Mouse (Mus musculus) cerebellum, adult 9-10 months (tissue): ENCODE measurements around the gene Acsbg1.
A peak's percentile ranks its signal among the peaks of the same experiment; 100 is the strongest.

ENCODE experiments used
- DNase-seq: peaks from one replicate; pipeline ENCODE4 v3.0.0; 2022

Gene Acsbg1

DNA sequence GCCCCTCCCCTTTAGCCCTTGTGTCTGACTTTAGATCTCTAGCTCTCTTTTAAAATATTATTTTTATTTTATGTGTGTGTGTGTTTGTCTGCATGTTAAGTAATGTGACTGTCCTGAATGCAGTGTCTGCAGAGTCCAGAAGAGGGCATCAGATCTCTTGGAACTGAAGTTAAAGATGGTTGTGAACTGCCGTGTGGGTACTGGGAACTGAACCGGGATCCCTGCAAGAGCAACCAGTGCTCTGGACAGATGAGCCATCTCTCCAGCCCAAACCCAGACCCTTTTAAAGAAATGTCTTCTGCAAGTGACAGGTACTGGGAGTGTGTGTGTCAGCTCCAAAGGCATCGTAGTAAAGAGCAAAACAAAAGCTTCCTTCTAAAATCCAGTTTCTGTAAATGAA lies 4.4 kb upstream of the Acsbg1 start:
- DNase-seq, result no peak

DNA sequence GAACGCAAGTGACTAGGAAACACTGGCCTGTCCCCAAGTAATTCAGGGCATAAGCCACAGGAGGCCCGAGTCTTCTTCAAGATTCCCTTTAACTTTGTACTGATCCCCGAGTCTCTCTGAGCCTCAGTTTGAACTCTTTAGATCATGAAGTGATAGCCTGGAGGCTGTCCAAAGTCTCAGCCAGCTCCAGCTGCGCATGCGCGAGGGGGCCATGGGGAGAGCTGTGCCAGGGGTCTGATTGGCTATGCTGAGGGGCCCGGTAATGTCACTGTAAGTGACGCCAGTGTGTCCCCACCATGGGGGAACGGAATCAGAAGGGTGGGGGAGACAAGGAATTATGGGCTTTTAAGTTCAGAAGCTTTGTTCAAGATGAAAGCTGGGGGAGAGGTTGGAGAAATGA lies 2.7 kb upstream of the Acsbg1 start:
- no peak for DNase-seq

DNA sequence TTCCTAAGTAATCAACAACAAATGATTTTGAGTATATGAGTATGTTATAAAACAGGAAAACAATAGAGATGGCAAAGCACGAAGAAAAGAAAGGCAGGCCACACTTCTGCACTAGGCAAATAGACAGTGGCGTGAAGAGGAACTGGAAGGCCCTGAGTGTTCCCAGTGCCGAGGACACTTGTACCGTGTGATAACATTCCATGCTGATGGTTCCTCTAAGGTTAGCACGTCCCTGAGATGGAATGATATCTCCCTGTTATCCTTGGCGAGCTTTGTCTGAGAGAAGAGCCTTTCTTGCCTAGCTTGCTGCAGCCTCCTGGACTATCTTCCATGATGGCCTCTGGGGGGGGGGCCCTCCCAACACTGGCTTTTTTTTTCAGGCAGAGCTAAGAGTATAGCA lies 2.9 kb downstream of the Acsbg1 start:
- no peak for DNase-seq

- DNase-seq, result no peak
Observed at GRCm38 (mm10) chr9:54656402-54656801, 5.3 kb downstream of the Acsbg1 start.

GRCm38 (mm10) chr9:54655846-54656245 lies 5.8 kb downstream of the Acsbg1 start:
- no peak for DNase-seq

DNA sequence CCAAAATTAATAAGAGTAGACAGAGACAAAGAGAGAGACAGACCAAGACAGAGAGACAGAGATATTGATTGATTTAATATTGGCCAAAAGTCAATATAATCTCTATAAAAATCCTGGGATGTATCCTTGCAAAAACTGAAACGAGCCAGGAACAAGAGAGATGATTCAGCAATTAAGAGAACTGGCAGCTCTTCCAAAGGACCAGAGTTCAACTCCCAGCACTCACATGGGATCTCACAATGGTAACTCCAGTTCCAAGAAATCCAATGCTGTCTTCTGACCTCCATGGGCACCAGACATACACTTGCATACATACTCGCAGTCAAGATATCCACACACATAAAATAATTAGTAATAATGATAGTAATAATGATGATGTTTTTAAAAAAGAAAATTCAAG lies 8.9 kb downstream of the Acsbg1 start:
- no peak for DNase-seq

- DNase-seq, result no peak
Observed at GRCm38 (mm10) chr9:54649360-54649759, 12.3 kb downstream of the Acsbg1 start.

GRCm38 (mm10) chr9:54647456-54647855 lies 14.2 kb downstream of the Acsbg1 start:
- no peak for DNase-seq

DNA sequence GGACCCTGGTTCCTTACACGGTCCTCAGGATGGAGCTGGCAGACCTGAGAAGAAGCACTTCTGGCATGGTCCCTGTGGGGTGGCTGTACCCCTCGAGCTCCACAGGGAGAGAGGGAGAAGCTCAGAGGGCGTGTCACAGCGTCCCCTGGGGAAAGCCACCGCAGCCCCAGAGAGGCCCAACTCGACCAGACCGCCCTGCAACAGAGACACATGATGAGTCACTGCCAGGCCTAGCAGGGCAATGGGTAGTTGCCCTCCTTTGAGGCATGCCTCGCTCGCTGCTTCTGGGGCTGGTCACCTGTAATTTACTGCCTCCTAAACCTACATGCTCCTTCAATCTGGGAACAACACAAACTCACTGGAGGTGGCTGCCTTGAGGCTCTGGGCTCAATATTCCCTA lies 15.4 kb downstream of the Acsbg1 start:
- no peak for DNase-seq

- no peak for DNase-seq
Observed at GRCm38 (mm10) chr9:54645530-54645929, 16.1 kb downstream of the Acsbg1 start.

DNA sequence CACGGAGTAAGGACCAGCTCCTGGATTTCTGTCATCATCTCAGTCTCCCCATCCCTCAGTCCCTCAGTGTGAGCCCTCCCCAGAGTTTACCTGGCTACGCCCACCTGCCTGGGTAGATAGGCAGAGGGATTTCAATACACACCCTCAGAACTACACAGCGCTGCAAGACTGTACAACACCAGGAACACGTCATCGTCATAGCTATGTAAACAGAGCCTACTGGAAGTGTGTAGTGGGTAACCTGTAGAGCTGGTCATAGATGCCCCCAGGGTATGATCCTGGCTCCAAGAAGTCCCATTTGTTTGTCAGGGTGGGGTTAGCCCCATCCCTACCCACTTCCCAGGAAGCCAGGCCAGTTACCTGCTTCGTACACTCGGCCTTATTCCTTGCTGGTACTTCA lies 18.5 kb downstream of the Acsbg1 start:
- no peak for DNase-seq

DNA sequence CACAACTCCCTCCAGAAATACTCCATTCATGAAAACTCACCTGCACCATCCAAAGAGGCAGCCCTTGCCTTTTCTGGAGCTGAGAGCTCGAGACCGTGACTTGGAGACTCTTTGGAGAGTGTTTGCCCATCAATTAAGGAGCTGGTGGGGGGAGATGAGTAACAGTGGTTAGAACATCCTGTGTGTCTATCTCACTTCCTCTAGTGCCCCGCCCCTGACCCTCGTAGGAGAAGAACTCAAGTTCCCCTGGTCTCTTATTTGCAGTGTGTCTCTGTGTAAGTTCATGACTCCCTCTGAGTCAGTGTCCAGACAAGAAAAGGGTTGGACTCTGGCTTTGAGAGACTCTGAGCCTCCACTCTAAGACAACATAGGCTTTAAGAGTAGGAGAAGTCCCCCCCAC lies 19.1 kb downstream of the Acsbg1 start:
- no peak for DNase-seq

DNA sequence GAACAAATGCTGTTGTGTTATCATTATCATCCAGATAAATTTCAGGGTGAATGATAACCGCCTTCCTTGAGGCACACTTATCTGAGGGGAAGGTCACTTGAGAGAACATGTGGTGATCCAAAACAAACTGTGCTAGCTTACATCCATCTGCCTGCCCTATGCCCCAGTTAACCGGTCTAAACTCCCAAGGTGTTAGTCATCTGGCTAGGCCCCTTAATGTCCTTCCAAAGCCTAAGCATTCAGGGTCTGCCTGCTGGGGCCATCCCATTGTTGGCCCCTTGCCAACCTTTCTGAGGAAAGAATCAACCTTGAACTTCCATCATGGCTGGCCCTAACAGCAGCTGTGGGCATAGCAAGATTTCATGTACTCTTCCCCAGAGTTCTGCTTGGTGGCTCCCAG lies 19.5 kb downstream of the Acsbg1 start:
- DNase-seq, result no peak

- no peak for DNase-seq
Observed at GRCm38 (mm10) chr9:54641548-54641947, 20.1 kb downstream of the Acsbg1 start.

GRCm38 (mm10) chr9:54639192-54639591 lies 22.5 kb downstream of the Acsbg1 start:
- no peak for DNase-seq

DNA sequence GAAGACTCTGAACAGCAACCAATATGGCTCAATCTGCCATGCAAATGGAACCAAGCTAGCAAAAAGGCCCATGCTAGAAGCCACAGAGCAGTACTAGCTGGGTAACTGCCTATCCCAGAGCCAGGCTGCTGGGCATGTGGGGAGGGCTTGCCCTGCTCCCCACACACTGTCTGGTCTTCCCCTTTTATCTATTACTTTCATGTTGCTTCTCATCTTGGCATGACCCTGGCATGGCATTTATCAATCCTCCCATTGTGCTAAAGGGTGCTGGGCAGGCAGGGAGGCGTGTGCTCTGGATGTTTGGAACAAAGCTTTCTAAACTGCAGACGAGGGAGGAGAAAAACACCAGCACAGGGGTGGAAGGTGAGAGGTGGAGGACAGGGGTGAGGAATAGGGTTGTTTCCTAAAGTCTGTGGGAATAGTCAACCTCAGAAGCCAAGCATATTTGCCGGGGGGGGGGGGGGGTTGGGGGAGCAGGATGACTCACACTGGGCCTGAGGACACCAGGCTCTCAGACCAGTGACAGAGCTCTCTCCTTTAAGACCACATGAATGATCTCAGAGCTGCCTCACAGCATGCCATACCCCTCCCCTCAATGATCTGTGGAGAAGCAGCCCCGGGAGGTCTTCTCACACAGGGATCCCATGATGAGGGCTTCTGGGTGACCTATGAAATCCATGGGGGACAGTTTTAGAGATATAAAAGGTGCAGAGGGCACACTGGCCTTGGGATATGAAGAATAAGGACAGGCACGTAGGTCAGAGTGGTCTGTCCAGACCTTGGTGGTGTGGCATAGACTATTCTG lies 24.0 kb downstream of the Acsbg1 start:
- DNase-seq, result no peak

- no peak for DNase-seq
Observed at GRCm38 (mm10) chr9:54633401-54633800, 28.3 kb downstream of the Acsbg1 start.

DNA sequence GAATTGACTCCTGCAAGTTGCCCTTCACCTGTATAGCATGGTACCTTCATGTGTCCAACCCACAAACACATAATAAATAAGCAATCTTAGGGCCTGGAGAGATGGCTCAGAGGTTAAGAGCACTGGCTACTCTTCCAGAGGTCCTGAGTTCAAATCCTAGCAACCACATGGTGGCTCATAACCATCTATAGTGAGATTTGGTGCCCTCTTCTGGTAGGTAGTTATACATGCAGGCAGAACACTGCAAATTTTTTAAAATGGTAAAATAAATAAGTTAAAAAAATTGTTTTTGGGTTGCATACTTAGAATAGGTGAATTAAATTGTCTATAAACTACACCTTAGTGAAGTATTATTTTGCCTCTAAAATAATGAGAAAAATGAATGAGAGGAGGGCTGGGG lies 30.8 kb downstream of the Acsbg1 start:
- no peak for DNase-seq

DNA sequence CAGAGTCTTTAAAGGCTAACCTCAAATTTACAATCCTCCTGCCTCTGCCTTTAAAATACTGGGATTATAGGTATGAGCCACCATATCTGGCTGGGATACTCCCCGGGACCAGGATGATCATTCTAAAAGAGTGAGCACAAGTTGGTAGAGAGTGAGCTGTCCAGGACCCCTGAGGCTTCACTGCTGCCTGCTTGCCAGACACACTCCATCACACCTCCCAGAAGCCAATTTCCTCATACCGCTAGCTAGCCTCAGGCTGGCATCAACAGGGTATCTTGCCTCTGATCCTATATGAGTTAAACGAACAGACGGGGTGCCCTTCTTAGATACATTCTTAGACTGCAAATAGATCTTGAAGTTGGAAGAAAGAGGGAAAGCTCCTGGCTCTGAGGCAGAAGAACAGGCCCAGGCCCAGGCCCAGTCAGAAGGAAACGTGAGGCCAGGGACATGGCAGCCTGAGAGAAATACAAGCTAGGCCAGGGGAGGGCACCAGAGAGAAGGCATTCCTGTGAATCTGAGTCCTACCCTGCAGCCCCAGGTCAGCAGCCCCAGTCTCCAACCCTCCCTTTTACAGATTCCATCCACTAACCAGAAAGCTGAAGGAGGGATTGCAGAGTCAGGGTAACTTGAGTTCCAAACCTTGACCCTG lies 31.9 kb downstream of the Acsbg1 start:
- DNase-seq, result peak; percentile 36

DNA sequence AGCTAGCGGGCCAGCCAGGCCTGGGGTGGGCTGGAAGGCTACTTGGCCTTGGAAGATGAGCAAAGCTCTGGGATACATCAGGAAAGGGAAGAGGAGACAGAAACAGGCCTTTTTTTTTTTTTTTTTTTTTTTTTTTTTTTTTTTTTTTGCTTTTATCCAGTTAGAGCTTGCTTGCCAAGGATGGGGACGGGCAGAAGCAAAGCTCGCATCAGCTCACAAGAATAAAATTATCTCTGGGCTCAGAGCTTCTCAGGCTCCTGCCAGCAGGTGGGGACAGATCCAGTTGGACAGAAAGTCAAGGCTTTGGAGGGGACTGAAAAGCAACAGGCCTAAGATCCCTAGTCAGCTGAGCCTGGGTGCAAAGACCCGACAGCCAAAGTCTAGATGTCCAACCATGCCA lies 32.9 kb downstream of the Acsbg1 start:
- peak; percentile 22 for DNase-seq

GRCm38 (mm10) chr9:54627240-54627639 lies 34.4 kb downstream of the Acsbg1 start:
- DNase-seq, result no peak

DNA sequence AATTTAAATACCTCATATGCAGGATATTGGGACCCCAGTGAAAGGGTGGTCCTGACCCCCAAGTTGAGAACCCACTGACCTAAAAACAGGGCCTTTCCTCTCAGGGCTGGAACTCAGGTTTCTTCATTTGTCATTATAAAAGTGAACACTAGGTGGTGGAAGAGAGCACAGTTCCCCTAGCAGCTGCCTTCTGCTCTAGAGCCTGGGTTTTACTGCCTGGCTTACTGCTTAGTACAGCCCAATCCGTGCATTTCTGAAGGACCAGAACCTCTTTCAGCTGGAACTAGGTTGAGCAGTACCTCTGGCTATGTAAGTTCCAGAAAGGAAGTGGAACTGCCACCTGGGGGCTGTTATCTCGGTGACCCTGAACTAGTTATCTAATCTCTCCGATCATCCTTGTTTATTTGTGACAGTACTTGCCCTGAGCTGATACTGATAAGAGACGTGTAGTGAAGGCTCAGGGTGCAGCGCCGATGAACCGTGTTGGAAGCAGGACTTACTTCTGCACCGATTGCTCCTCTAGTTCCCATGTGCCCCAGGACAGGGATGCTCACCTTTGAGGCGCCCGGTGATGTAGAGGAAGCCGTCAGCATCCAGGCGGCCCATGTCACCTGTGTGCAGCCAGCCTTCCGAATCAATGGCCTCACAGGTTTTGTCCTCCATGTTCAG lies 47.4 kb downstream of the Acsbg1 start:
- DNase-seq, result peak; percentile 71

DNA sequence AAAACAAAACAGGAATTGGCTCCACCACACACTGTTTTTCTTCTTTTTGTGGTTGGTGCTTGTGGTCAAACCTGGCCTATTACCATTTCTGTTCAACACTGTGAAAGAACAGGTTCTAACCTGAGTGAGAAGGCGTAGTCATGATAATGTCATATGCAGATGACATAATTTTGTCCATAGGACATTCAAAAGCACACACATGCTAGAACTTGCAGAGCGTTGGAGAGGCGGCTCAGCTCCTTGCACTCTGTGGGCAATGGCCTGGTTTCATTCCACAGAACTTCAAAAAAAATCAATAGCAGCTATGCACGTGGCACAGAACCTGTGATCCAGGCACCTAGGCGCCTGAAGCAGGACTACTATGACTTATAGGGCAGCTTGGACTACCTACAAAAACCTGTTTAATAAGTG lies 48.9 kb downstream of the Acsbg1 start:
- no peak for DNase-seq

GRCm38 (mm10) chr9:54604886-54605285 lies 56.8 kb downstream of the Acsbg1 start:
- peak; percentile 48 for DNase-seq
